Mouse (Mus musculus) embryonic facial prominence, embryonic 10.5 days (tissue): ENCODE results near the gene Acot7. TPM values are rescaled to one million over a fixed set of nuclear protein-coding genes. Genes with fewer than 3 reads are reported as not detected.
"Not testable (repeated sequence)": the region's sequence is repeated elsewhere in the genome, so short reads cannot be mapped to it uniquely, and the experiment has no call there.

Experiments
- DNase-seq: peaks from one replicate; pipeline ENCODE4 v3.0.0-alpha.2; 2017; ENCODE audit warnings: low spot score
- H3K27ac ChIP-seq: fragments of 300-500 bp; sonication (generic); replicated peaks from 2 replicates; pipeline ENCODE4 v1.5.1; 2016; ENCODE audit warnings: mild to moderate bottlenecking
- H3K27me3 ChIP-seq: fragments of 300-500 bp; sonication (generic); replicated peaks from 2 replicates; pipeline ENCODE4 v1.6.1; 2016; ENCODE audit warnings: low read depth, mild to moderate bottlenecking; ENCODE audit not compliant: poor library complexity, severe bottlenecking
- H3K36me3 ChIP-seq: fragments of 300-500 bp; sonication (generic); replicated peaks from 2 replicates; pipeline ENCODE4 v1.6.1; 2016; ENCODE audit warnings: mild to moderate bottlenecking, moderate library complexity
- H3K4me1 ChIP-seq: fragments of 300-500 bp; sonication (generic); 2 replicates; pipeline ENCODE4 v1.6.1; 2016
- H3K4me3 ChIP-seq: fragments of 300-500 bp; sonication (generic); 2 replicates; pipeline ENCODE4 v1.5.1; 2016; ENCODE audit warnings: mild to moderate bottlenecking, moderate library complexity
- H3K9me3 ChIP-seq: fragments of 300-500 bp; sonication (generic); 2 replicates; pipeline ENCODE4 v1.6.1; 2016; ENCODE audit warnings: mild to moderate bottlenecking
- WGBS: fragments of 180-500 bp; shearing (Covaris S2); methylation state at CpG from one replicate; pipeline ENCODE4 v1.1.7; 2016; 5-methylcytosine and 5-hydroxymethylcytosine counted together
- polyA plus RNA-seq: library from polyadenylated mRNA; unstranded; fragments of >200 nt; fragmentation: Nextera tagmentation; extraction: Ambion mirVana; gene quantifications from 2 replicates; pipeline ENCODE4 v1.2.1, GENCODE M21; 2016

The Acot7 gene
- polyA plus RNA-seq, 1 experiment from 2014 or later = 51.8 TPM

DNA sequence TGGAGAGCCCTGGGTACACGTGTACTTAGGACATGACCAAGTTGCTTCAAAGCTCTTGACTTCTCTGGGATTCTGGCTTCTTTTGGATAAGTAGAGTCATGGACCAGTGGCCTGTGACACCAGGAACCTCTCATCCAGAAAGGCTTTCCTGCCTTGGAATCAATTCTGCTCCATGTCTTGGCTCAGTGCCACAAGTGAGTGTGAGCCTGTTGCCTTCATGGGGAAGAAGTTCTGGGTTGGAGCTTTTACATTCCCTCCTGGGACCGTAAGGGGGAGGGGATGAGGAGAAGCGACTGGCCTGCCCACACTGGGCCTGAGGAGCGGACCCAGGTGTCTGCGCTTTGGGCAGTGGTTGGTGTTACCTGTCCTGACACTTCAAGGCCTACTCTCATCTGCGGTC is 44.2 kb downstream of the Acot7 start:
- peaks cover 30% of the 10 kb centered on the region; the same call in 1 of the 2 replicates for H3K27me3 ChIP-seq
- no peaks in the 10 kb centered on the region for H3K9me3 ChIP-seq
- H3K4me3 ChIP-seq = no peak overlapping the region
- H3K4me1 ChIP-seq = peaks cover 27% of the 10 kb centered on the region
- no peak for DNase-seq
- H3K27ac ChIP-seq = no peak overlapping the region
- peaks cover 5% of the 10 kb centered on the region; the same call in 1 of the 2 replicates for H3K36me3 ChIP-seq
- WGBS = 89% methylated on average over 6 of the region's 6 CpGs

DNA sequence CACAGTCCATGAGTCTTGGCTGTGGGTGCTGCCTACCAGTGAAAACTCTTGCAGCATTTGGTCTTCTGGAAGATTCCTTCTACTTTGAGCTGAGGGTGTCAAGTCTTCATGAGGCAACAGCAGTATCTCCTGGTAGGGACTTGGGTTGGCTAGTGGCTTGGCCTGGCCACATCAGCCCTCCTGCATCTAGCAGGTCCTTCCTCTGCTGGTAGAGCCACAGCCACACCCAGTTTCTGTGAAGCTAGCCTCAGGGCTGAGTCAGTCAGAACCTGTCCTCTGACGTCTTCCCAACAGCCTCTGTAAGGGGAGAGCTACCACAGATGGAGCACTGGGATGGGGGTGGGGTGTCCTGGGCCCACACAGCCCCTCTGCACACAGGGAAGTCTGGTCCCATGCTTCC is 44.6 kb downstream of the Acot7 start:
- WGBS = 49% methylated on average over 1 of the region's 1 CpGs
- H3K4me1 ChIP-seq = peaks cover 30% of the 10 kb centered on the region
- H3K36me3 ChIP-seq = peaks cover 5% of the 10 kb centered on the region; the same call in 1 of the 2 replicates
- no peak for DNase-seq
- no peaks in the 10 kb centered on the region for H3K9me3 ChIP-seq
- H3K4me3 ChIP-seq = no peak overlapping the region
- no peak overlapping the region for H3K27ac ChIP-seq
- H3K27me3 ChIP-seq = peaks cover 29% of the 10 kb centered on the region; the same call in 1 of the 2 replicates

DNA sequence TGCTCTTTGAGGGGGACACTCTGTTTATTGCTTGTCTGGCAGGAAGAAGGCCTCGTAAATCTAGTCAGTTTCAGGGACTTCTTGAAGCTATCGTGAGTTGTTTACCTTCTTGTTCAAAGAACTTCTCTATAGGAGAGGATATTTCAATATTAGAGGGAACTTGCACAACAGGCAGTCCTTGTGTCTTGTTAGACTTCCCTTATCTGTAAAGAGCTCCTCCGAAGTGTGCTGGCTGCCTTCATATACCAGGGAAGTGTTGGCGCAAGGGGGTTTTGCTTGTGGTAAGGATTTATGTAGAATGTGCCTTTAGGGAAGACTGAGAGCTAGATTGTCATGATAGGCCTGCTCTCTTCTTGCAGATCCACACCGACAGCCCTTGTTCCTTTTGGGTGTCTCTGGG is 46.2 kb downstream of the Acot7 start:
- Histone ChIP-seq H3K36me3 (peaks cover 5% of the 10 kb centered on the region; the same call in 1 of the 2 replicates), H3K4me1 (peaks cover 41% of the 10 kb centered on the region), H3K27me3 (peaks cover 14% of the 10 kb centered on the region; the same call in 1 of the 2 replicates), H3K4me3 (no peak overlapping the region), H3K9me3 (no peaks in the 10 kb centered on the region), H3K27ac (no peak overlapping the region)
- WGBS = 89% methylated on average over 5 of the region's 5 CpGs
- DNase-seq = no peak

DNA sequence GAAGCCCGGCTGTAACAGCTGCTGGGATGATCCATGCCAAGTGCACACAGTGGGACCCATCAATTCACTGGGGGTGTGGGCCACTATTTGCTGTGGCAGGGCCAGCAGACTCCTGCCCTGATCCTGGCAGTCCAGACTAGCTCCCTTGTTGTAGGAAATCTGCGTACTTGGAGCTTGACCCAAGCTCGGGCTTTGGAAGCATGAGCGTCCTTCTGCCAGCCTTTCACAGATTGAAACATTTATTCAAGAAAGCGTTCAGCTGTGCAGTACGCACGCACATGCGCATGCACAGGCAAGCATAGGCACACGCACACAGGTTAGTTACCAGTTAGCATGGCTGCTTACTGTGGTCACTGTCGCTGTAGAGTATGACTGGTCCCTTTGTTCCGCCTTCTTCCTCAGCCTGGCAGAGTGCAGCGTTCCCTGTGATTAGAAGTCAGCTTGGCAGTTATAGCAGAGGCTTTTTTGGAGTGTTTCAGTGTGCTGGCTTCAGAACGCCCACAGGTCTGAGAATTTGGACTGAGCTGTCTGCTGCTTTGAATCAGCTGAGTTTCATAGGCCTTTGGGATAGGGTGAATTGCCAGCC is 49.1 kb downstream of the Acot7 start:
- no peaks in the 10 kb centered on the region; the same call in 1 of the 2 replicates for H3K36me3 ChIP-seq
- H3K27ac ChIP-seq = 0 out of 2 replicates have a peak overlapping the region, but pooled peaks have one; percentile 1
- H3K4me3 ChIP-seq = no peak overlapping the region
- no peak for DNase-seq
- WGBS = 77% methylated on average over 13 of the region's 13 CpGs
- peaks cover 10% of the 10 kb centered on the region; the same call in 1 of the 2 replicates for H3K27me3 ChIP-seq
- no peaks in the 10 kb centered on the region for H3K9me3 ChIP-seq
- H3K4me1 ChIP-seq = peaks cover 47% of the 10 kb centered on the region

DNA sequence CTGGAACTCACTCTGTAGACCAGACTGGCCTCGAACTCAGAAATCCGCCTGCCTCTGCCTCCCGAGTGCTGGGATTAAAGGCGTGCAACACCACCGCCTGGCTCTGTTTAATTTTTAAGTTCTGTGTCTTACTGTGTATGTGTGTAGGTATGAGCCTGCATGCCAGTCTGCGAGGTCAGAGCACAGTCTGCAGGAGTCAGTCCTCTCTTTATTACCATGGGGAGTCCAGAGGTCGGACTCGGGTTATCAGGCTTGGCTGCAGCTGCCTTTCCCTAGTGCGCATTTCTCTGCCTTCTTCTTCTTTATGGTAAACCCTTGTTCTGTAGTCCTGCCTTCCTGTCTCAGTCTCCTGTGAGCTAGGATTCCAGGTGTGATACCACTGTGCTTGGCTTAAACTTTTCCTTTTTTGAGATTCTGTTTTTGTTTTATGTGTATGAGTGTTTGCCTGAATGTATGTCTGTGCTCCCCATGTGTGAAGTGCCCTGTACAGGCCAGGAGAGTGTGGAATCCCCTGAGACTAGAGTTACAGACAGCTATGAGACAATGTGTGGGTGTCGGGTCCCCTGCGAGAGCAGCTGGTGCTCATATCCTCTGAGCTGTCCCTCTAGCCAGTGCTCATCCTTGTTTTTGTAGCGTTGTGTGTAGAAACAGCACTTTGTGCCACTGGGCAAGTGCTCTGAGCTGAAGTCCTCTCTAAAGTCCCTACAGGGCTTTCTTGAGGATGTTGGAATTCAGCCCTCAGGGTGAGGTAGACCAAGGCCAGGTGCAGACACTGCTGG is 50.0 kb downstream of the Acot7 start:
- Histone ChIP-seq H3K9me3 (no peaks in the 10 kb centered on the region), H3K27ac (no peak overlapping the region; the same call in 1 of the 2 replicates), H3K4me1 (peaks cover 47% of the 10 kb centered on the region), H3K36me3 (no peaks in the 10 kb centered on the region; the same call in 1 of the 2 replicates), H3K4me3 (no peak overlapping the region), H3K27me3 (peaks cover 10% of the 10 kb centered on the region; the same call in 1 of the 2 replicates)
- 85% methylated on average over 12 of the region's 12 CpGs for WGBS
- DNase-seq = no peak

DNA sequence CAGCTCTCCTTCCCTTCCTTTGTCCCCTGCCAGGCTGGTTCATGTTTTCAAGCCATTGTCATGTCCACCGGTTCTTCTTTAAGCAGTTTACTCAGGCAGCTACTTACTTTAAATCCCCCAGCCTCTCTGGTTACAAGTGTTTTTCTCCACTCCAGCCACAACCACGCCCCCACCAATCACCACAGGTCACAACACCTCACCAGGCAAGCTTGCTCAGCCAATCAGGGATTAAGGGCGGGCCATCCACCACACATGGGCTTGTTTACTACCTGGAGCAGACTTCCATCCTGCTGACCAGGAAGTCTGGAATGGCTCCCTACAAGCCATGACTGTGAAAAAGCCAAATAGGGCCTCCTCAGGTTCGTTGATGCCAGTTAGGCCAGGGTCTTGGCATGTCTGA is 52.4 kb downstream of the Acot7 start:
- WGBS = 31% methylated on average over 4 of the region's 4 CpGs
- H3K4me1 ChIP-seq = peaks cover 47% of the 10 kb centered on the region
- not testable (repeated sequence) for H3K36me3 ChIP-seq, H3K4me3 ChIP-seq, H3K27ac ChIP-seq, H3K9me3 ChIP-seq, H3K27me3 ChIP-seq
- DNase-seq = peak; percentile 32

DNA sequence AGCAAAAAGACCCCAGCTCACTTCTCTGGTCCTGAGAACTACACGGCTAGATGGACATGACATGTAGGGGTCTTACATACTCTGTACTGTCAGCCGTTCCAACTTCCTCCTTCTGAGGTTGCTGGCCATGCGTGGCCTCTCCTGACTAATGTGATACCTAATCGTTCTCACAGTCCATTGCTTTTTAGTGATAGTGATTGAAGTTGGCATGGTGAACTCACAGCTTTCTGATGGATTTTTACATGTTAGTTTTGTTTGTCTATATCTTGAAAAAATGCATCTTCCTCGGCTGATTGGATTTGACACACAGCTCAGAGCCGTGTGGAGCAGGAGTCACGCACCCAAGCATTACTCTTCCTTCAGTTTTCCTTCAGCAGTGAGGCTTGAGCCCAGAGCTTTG is 53.4 kb downstream of the Acot7 start:
- Histone ChIP-seq H3K27ac (no peak overlapping the region), H3K9me3 (no peaks in the 10 kb centered on the region), H3K4me3 (no peak overlapping the region), H3K36me3 (no peaks in the 10 kb centered on the region), H3K27me3 (no peaks in the 10 kb centered on the region), H3K4me1 (peaks cover 47% of the 10 kb centered on the region)
- DNase-seq = no peak
- 88% methylated on average over 7 of the region's 7 CpGs for WGBS

DNA sequence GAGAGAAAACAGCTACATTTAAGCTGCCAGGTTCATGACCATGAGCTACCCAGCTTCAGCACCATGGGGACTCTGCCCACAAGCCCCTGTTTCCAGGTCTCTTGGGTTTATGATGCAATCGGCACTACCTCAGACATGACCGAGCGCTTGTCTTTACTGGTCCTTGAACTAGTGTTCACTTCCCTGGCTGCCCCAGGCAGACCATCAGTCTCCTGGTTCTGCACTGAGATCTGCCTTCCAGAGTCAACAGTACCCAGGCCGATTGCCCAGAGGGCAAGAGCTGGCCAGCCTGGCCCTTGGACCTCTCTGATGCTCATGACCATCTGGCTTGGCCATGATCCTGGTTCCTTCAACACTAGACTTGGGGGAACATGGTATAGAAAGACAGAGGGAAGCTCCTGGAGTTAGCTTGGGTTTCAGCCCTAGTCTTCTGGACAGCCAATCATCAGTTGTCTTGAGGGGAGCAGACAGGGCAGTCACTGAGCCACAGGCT is 54.5 kb downstream of the Acot7 start:
- WGBS = 90% methylated on average over 4 of the region's 4 CpGs
- H3K36me3 ChIP-seq = peaks cover 2% of the 10 kb centered on the region; the same call in 1 of the 2 replicates
- H3K27ac ChIP-seq = no peak overlapping the region; the same call in 1 of the 2 replicates
- H3K4me1 ChIP-seq = peaks cover 39% of the 10 kb centered on the region
- no peak for DNase-seq
- H3K9me3 ChIP-seq = no peaks in the 10 kb centered on the region
- H3K4me3 ChIP-seq = no peak overlapping the region
- no peaks in the 10 kb centered on the region for H3K27me3 ChIP-seq

DNA sequence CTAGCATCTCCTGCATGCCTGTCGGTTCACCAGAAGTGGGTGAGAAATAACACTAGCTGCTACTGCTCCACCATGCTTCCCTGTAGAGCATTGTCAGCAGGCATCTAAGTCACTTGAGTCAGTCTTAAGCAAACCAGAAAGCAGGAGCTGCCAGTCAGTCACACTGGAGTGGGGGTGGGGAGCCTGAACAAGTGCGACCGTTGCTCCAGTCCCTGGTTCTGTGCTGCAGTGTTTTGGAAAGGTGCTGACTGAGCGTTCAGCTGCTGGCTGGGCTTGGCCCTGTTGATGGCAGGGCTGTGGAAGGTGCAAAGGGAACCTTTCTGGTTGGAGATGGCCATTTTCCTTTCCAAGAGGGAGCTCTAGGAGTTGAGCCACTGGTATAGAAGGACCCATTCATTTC is 62.0 kb downstream of the Acot7 start:
- no peaks in the 10 kb centered on the region for H3K27me3 ChIP-seq
- no peak overlapping the region for H3K27ac ChIP-seq
- H3K4me3 ChIP-seq = no peak overlapping the region
- H3K4me1 ChIP-seq = peaks cover 23% of the 10 kb centered on the region
- H3K36me3 ChIP-seq = peaks cover 17% of the 10 kb centered on the region
- DNase-seq = no peak
- 65% methylated on average over 4 of the region's 4 CpGs for WGBS
- H3K9me3 ChIP-seq = no peaks in the 10 kb centered on the region

DNA sequence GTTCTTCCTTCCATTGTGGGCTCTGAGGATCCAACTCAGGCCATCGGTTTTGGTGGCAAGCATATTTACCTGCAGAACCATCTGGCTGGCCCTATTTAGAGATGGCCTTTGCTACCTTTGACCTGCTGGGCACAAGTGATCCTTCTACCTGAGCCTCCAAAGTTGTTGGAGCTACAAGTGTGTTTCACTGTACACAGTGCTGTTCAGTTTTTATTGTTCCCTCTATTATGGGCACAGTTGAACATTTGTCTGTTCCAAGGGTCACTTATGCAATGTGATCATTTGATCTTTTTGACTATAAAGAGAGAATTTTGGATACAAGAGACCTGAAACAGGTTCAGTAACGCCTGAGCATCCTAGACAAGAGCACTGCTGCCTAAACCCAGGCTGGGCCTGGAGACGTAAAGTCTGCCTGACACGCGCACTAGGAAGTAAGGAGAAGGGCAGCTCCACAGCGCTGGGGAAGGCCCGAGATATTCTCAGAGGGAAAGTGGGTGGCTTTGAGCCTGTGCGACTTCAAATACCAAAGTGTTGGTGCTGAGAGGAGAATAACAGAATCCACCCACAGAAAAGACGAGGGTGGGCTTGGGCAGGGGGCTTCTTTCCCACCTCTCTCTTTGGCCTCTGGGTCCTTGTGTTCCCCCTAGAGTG is 65.4 kb downstream of the Acot7 start:
- Histone ChIP-seq H3K27ac (no peak overlapping the region), H3K4me1 (peaks cover 43% of the 10 kb centered on the region), H3K36me3 (peaks cover 12% of the 10 kb centered on the region), H3K27me3 (no peaks in the 10 kb centered on the region), H3K9me3 (no peaks in the 10 kb centered on the region), H3K4me3 (no peak overlapping the region)
- 87% methylated on average over 9 of the region's 9 CpGs for WGBS
- no peak for DNase-seq

DNA sequence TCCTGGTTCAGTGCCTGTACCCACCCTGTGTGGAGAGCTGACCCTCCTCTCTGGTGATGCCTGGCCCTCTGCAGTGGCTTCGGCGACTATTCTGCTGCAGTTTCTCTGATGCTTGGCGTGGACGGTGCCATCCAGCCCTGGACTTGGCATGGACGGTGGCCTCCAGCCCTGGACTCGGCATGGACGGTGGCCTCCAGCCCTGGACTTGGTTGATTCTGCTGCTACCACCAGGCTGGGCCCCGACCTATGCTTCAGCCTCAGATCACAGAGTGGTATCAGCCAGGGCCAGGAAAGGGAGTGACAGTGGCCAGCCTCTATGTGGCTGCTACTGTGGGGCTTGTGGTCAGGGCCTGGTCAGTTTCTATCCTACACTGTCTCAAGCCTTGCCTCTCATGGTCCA is 66.0 kb downstream of the Acot7 start:
- 89% methylated on average over 8 of the region's 8 CpGs for WGBS
- Histone ChIP-seq H3K36me3 (peaks cover 12% of the 10 kb centered on the region), H3K27ac (0 out of 2 replicates have a peak overlapping the region, but pooled peaks have one; percentile 32)

More for the DNA sequence above, 66.0 kb downstream of the Acot7 start:
- DNase-seq = no peak
- Histone ChIP-seq H3K4me3 (no peak overlapping the region), H3K4me1 (peaks cover 43% of the 10 kb centered on the region), H3K9me3 (no peaks in the 10 kb centered on the region), H3K27me3 (no peaks in the 10 kb centered on the region)
